Mouse (Mus musculus) testis, adult 2 months (tissue): ENCODE results near the gene Nmnat1.

Experiments
- CTCF ChIP-seq: fragments of 200-500 bp; IDR thresholded peaks from 2 replicates; pipeline ENCODE4 v1.5.1; 2012; ENCODE audit warnings: low read depth, mild to moderate bottlenecking, inconsistent platforms, low read length, moderate library complexity; ENCODE audit not compliant: control insufficient read depth, insufficient read depth, insufficient replicate concordance
- POLR2A ChIP-seq: fragments of 200-500 bp; IDR thresholded peaks from 2 replicates; pipeline ENCODE4 v1.6.1; 2012; ENCODE audit warnings: low read depth, mild to moderate bottlenecking, inconsistent platforms, low read length, moderate library complexity; ENCODE audit not compliant: control insufficient read depth

GRCm38 (mm10) chr4:149426325-149427199, 58.4 kb downstream of the Nmnat1 start, which contains the start of gene Ube4b:
- TF ChIP-seq CTCF (no peak), POLR2A (peak; percentile 46; the same call in 1 of the 2 replicates)
